Mouse (Mus musculus): ENCODE measurements around the gene Thbs3. TPM values are rescaled to one million over a fixed set of nuclear protein-coding genes. Genes with fewer than 3 reads are reported as not detected.
A peak's percentile ranks its signal among the peaks of the same experiment; 100 is the strongest.

The Thbs3 gene
- polyA plus RNA-seq, 1 experiment from 2014 or later: 17.5 TPM

- H3K36me3 ChIP-seq: no peaks in the 10 kb centered on the region
- H3K9me3 ChIP-seq (replicated peaks): no peaks in the 10 kb centered on the region
- peak overlapping the region; percentile 46 for H3K4me2 ChIP-seq
- peaks cover 21% of the 10 kb centered on the region for H3K27me3 ChIP-seq
- WGBS: 17% methylated on average over 14 of the region's 14 CpGs
- H3K4me1 ChIP-seq (replicated peaks): peaks cover 40% of the 10 kb centered on the region
- ATAC-seq (replicated peaks; ENCODE audit: insufficient number of reproducible peaks, insufficient read depth, low FRiP score, low read depth): no peak
- no peak overlapping the region for H3K9ac ChIP-seq
- no peak overlapping the region for H3K4me3 ChIP-seq
- H3K27ac ChIP-seq: no peak overlapping the region
These were observed 28.6 kb downstream of the Thbs3 start for GRCm38 (mm10) chr3:89243609-89244008.

GRCm38 (mm10) chr3:89244158-89244981 lies 29.4 kb downstream of the Thbs3 start:
- Histone ChIP-seq H3K9me3 (replicated peaks) (no peaks in the 10 kb centered on the region), H3K4me3 (peak overlapping the region; percentile 90), H3K27ac (peak overlapping the region; percentile 29; the same call in 1 of the 2 replicates), H3K4me2 (peak overlapping the region; percentile 82), H3K36me3 (no peaks in the 10 kb centered on the region), H3K9ac (peak overlapping the region; percentile 32; the same call in 1 of the 2 replicates), H3K27me3 (peaks cover 20% of the 10 kb centered on the region), H3K4me1 (replicated peaks) (peaks cover 40% of the 10 kb centered on the region)
- 14% methylated on average over 25 of the region's 25 CpGs for WGBS
- 0 out of 2 replicates have a peak, but pooled peaks have one; percentile 9 for ATAC-seq (replicated peaks; ENCODE audit: insufficient number of reproducible peaks, insufficient read depth, low FRiP score, low read depth)

- Histone ChIP-seq H3K9me3 (replicated peaks) (no peaks in the 10 kb centered on the region), H3K9ac (peak overlapping the region; percentile 32; the same call in 1 of the 2 replicates), H3K4me2 (peak overlapping the region; percentile 82), H3K36me3 (no peaks in the 10 kb centered on the region), H3K4me3 (peak overlapping the region; percentile 90), H3K27ac (peak overlapping the region; percentile 29; the same call in 1 of the 2 replicates), H3K27me3 (peaks cover 20% of the 10 kb centered on the region), H3K4me1 (replicated peaks) (peaks cover 40% of the 10 kb centered on the region)
- no peak for ATAC-seq (replicated peaks; ENCODE audit: insufficient number of reproducible peaks, insufficient read depth, low FRiP score, low read depth)
- WGBS: 0% methylated on average over 23 of the region's 26 CpGs
These were observed 30.2 kb downstream of the Thbs3 start for GRCm38 (mm10) chr3:89244982-89245687.

GRCm38 (mm10) chr3:89245688-89246171 lies 30.8 kb downstream of the Thbs3 start, which contains the start of gene Krtcap2:
Krtcap2 (plus strand) TSS chr3:89245966.
- Histone ChIP-seq H3K4me3 (peak within 1 kb of the TSS; percentile 90), H3K36me3 (no peaks in the 10 kb centered on the region), H3K9me3 (replicated peaks) (no peaks in the 10 kb centered on the region), H3K27me3 (peaks cover 20% of the 10 kb centered on the region), H3K27ac (peak within 1 kb of the TSS; percentile 84), H3K4me1 (replicated peaks) (peaks cover 43% of the 10 kb centered on the region), H3K4me2 (peak within 1 kb of the TSS; percentile 82), H3K9ac (peak within 1 kb of the TSS; percentile 84)
- peak; percentile 9; the same call in 1 of the 2 replicates for ATAC-seq (replicated peaks; ENCODE audit: insufficient number of reproducible peaks, insufficient read depth, low FRiP score, low read depth)
- 5% methylated on average over 20 of the region's 20 CpGs for WGBS

- peak within 1 kb of the TSS; percentile 90 for H3K4me3 ChIP-seq
- peaks cover 50% of the 10 kb centered on the region for H3K4me1 ChIP-seq (replicated peaks)
- H3K4me2 ChIP-seq: peak within 1 kb of the TSS; percentile 82
- H3K9me3 ChIP-seq (replicated peaks): no peaks in the 10 kb centered on the region
- no peaks in the 10 kb centered on the region for H3K36me3 ChIP-seq
- peak within 1 kb of the TSS; percentile 84 for H3K9ac ChIP-seq
- H3K27ac ChIP-seq: peak within 1 kb of the TSS; percentile 84
- ATAC-seq (replicated peaks; ENCODE audit: insufficient number of reproducible peaks, insufficient read depth, low FRiP score, low read depth): peak; percentile 72
- under 1% methylated on average over 42 of the region's 42 CpGs for WGBS
- H3K27me3 ChIP-seq: peaks cover 20% of the 10 kb centered on the region
These were observed 31.5 kb downstream of the Thbs3 start, which contains the start of gene Trim46 for GRCm38 (mm10) chr3:89246261-89247100. Trim46 (minus strand) TSS chr3:89246309.

GRCm38 (mm10) chr3:89247466-89247865 lies 32.5 kb downstream of the Thbs3 start:
- H3K4me2 ChIP-seq: peak overlapping the region; percentile 82
- H3K9ac ChIP-seq: peak overlapping the region; percentile 84; the same call in 1 of the 2 replicates
- peak overlapping the region; percentile 90 for H3K4me3 ChIP-seq
- peaks cover 59% of the 10 kb centered on the region for H3K4me1 ChIP-seq (replicated peaks)
- H3K36me3 ChIP-seq: no peaks in the 10 kb centered on the region
- 74% methylated on average over 4 of the region's 4 CpGs for WGBS
- H3K9me3 ChIP-seq (replicated peaks): no peaks in the 10 kb centered on the region
- H3K27me3 ChIP-seq: peaks cover 24% of the 10 kb centered on the region
- no peak overlapping the region for H3K27ac ChIP-seq
- no peak for ATAC-seq (replicated peaks; ENCODE audit: insufficient number of reproducible peaks, insufficient read depth, low FRiP score, low read depth)

GRCm38 (mm10) chr3:89250435-89251040 lies 35.6 kb downstream of the Thbs3 start:
- Histone ChIP-seq H3K4me3 (no peak overlapping the region), H3K27me3 (0 out of 2 replicates have a peak, but pooled peaks cover 6% of the 10 kb centered on the region), H3K36me3 (no peaks in the 10 kb centered on the region), H3K4me2 (no peak overlapping the region), H3K4me1 (replicated peaks) (peaks cover 37% of the 10 kb centered on the region), H3K9ac (no peak overlapping the region), H3K27ac (peak overlapping the region; percentile 50), H3K9me3 (replicated peaks) (no peaks in the 10 kb centered on the region)
- no peak for ATAC-seq (replicated peaks; ENCODE audit: insufficient number of reproducible peaks, insufficient read depth, low FRiP score, low read depth)
- WGBS: 18% methylated on average over 7 of the region's 7 CpGs

- peaks cover 30% of the 10 kb centered on the region for H3K4me1 ChIP-seq (replicated peaks)
- no peak overlapping the region for H3K9ac ChIP-seq
- H3K4me3 ChIP-seq: peak overlapping the region; percentile 10; the same call in 1 of the 2 replicates
- H3K4me2 ChIP-seq: peak overlapping the region; percentile 38
- peak overlapping the region; percentile 50 for H3K27ac ChIP-seq
- 0 out of 2 replicates have a peak, but pooled peaks cover 6% of the 10 kb centered on the region for H3K27me3 ChIP-seq
- ATAC-seq (replicated peaks; ENCODE audit: insufficient number of reproducible peaks, insufficient read depth, low FRiP score, low read depth): peak; percentile 51; the same call in 1 of the 2 replicates
- no peaks in the 10 kb centered on the region for H3K36me3 ChIP-seq
- H3K9me3 ChIP-seq (replicated peaks): no peaks in the 10 kb centered on the region
- 10% methylated on average over 17 of the region's 17 CpGs for WGBS
These were observed 36.5 kb downstream of the Thbs3 start for GRCm38 (mm10) chr3:89251365-89251895.

GRCm38 (mm10) chr3:89254994-89255393 lies 40.0 kb downstream of the Thbs3 start:
- no peak for ATAC-seq (replicated peaks; ENCODE audit: insufficient number of reproducible peaks, insufficient read depth, low FRiP score, low read depth)
- H3K4me1 ChIP-seq (replicated peaks): peaks cover 20% of the 10 kb centered on the region
- H3K4me3 ChIP-seq: no peak overlapping the region
- H3K4me2 ChIP-seq: no peak overlapping the region
- no peak overlapping the region for H3K9ac ChIP-seq
- H3K27ac ChIP-seq: no peak overlapping the region
- no peaks in the 10 kb centered on the region for H3K9me3 ChIP-seq (replicated peaks)
- 0 out of 2 replicates have a peak, but pooled peaks cover 6% of the 10 kb centered on the region for H3K27me3 ChIP-seq
- WGBS: 81% methylated on average over 5 of the region's 5 CpGs
- H3K36me3 ChIP-seq: no peaks in the 10 kb centered on the region

- Histone ChIP-seq H3K4me3 (no peak overlapping the region), H3K9me3 (replicated peaks) (no peaks in the 10 kb centered on the region), H3K4me1 (replicated peaks) (peaks cover 12% of the 10 kb centered on the region), H3K36me3 (no peaks in the 10 kb centered on the region), H3K27me3 (0 out of 2 replicates have a peak, but pooled peaks cover 6% of the 10 kb centered on the region), H3K4me2 (no peak overlapping the region), H3K27ac (0 out of 2 replicates have a peak overlapping the region, but pooled peaks have one; percentile 11), H3K9ac (no peak overlapping the region)
- ATAC-seq (replicated peaks; ENCODE audit: insufficient number of reproducible peaks, insufficient read depth, low FRiP score, low read depth): no peak
- 45% methylated on average over 5 of the region's 5 CpGs for WGBS
These were observed 41.2 kb downstream of the Thbs3 start for GRCm38 (mm10) chr3:89256177-89256576.

All from heart, embryonic 15.5 days (tissue).